Mouse (Mus musculus) intestine, embryonic 16.5 days (tissue): ENCODE results near the gene Ptgs1. TPM values are rescaled to one million over a fixed set of nuclear protein-coding genes. Genes with fewer than 3 reads are reported as not detected.

ENCODE experiments used
- ATAC-seq: fragments of 200-750 bp; cut with Nextera tagmentation; 2 replicates; pipeline ENCODE4 v1.8.0; 2017; ENCODE audit warnings: moderate TSS enrichment, moderate library complexity
- H3K27ac ChIP-seq: fragments of 300-500 bp; sonication (generic); 2 replicates; pipeline ENCODE4 v1.5.1; 2014; ENCODE audit warnings: mild to moderate bottlenecking, low read length
- H3K27me3 ChIP-seq: fragments of 300-500 bp; sonication (generic); replicated peaks from 2 replicates; pipeline ENCODE4 v1.6.1; 2014; ENCODE audit warnings: low read length, control low read depth, mixed read lengths; ENCODE audit not compliant: control insufficient read depth, insufficient read depth
- H3K36me3 ChIP-seq: fragments of 300-500 bp; sonication (generic); 2 replicates; pipeline ENCODE4 v1.6.1; 2014; ENCODE audit warnings: low read length, control low read depth; ENCODE audit not compliant: control insufficient read depth, insufficient read depth
- H3K4me1 ChIP-seq: fragments of 300-500 bp; sonication (generic); 2 replicates; pipeline ENCODE4 v1.6.1; 2014; ENCODE audit warnings: low read length, control low read depth, mixed read lengths; ENCODE audit not compliant: control insufficient read depth, insufficient read depth
- H3K4me2 ChIP-seq: fragments of 300-500 bp; sonication (generic); 2 replicates; pipeline ENCODE4 v1.6.1; 2014; ENCODE audit warnings: low read depth, low read length, control low read depth
- H3K4me3 ChIP-seq: fragments of 300-500 bp; sonication (generic); 2 replicates; pipeline ENCODE4 v1.5.1; 2014; ENCODE audit warnings: mild to moderate bottlenecking, low read length
- H3K9ac ChIP-seq: fragments of 300-500 bp; sonication (generic); 2 replicates; pipeline ENCODE4 v1.6.1; 2014; ENCODE audit warnings: low read depth, low read length
- H3K9me3 ChIP-seq: fragments of 300-500 bp; sonication (generic); 2 replicates; pipeline ENCODE4 v1.6.1; 2016; ENCODE audit warnings: low read length, control low read depth; ENCODE audit not compliant: control insufficient read depth
- WGBS: fragments of 180-500 bp; shearing (Covaris S2); extraction: QIAGEN DNeasy Blood & Tissue Kit; methylation state at CpG from one replicate; pipeline ENCODE4 v1.1.7; 2014; 5-methylcytosine and 5-hydroxymethylcytosine counted together
- polyA plus RNA-seq: library from polyadenylated mRNA; unstranded; fragments of >200 nt; fragmentation: Nextera tagmentation; extraction: Ambion mirVana; gene quantifications from 2 replicates; pipeline ENCODE4 v1.2.1, GENCODE M21; 2015

The Ptgs1 gene
- polyA plus RNA-seq, 1 experiment from 2014 or later, result 29.1 TPM

GRCm38 (mm10) chr2:36236889-36237288 is 6.7 kb downstream of the Ptgs1 start:
- no peak for ATAC-seq
- H3K27me3 ChIP-seq, result no peaks in the 10 kb centered on the region
- H3K9me3 ChIP-seq, result no peaks in the 10 kb centered on the region
- WGBS, result 88% methylated on average over 5 of the region's 5 CpGs
- H3K4me2 ChIP-seq, result no peak overlapping the region
- no peak overlapping the region for H3K4me3 ChIP-seq
- H3K27ac ChIP-seq, result no peak overlapping the region
- no peak overlapping the region for H3K9ac ChIP-seq
- H3K4me1 ChIP-seq, result peaks cover 10% of the 10 kb centered on the region
- no peaks in the 10 kb centered on the region for H3K36me3 ChIP-seq

DNA sequence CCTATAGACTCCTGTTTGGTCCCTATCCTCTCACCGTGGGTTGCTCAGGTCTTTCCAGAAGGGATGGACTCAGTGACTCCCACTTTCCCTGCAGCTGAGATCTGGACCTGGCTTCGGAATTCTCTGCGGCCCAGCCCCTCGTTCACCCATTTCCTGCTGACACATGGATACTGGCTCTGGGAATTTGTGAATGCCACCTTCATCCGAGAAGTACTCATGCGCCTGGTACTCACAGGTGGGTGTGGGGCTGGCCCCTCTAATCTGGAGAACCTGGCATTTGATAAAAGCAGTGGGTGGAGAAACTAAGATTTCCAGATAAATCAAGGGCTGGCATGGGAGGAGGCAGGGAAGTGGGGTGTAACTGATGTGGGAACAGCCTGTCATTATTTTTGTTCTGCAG is 7.3 kb downstream of the Ptgs1 start:
- Histone ChIP-seq H3K27ac (no peak overlapping the region), H3K4me2 (no peak overlapping the region), H3K36me3 (no peaks in the 10 kb centered on the region), H3K4me1 (peaks cover 10% of the 10 kb centered on the region), H3K27me3 (no peaks in the 10 kb centered on the region), H3K9me3 (no peaks in the 10 kb centered on the region), H3K4me3 (no peak overlapping the region), H3K9ac (no peak overlapping the region)
- WGBS, result 86% methylated on average over 6 of the region's 6 CpGs
- no peak for ATAC-seq

DNA sequence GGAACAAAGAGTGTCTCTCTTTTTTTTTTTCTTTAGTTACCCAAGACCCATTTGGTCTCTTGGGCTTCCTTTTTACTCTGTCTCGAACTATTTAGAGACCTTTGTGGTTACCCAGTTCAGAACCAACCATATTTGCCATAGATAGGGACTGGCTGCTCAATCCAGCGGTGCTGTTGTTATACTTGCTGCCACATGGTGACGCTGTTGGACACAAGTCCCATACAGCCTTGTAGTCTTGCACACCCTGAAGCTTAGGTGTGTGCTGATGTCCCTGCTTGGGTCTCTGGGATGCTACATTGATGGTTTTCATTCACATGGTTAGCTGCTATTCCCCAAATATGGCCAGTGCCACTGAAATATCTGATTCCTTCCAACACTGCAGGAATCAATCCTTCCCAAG is 8.2 kb downstream of the Ptgs1 start:
- Histone ChIP-seq H3K27me3 (no peaks in the 10 kb centered on the region), H3K27ac (no peak overlapping the region), H3K4me3 (no peak overlapping the region), H3K4me2 (no peak overlapping the region), H3K4me1 (peaks cover 10% of the 10 kb centered on the region), H3K36me3 (no peaks in the 10 kb centered on the region), H3K9ac (no peak overlapping the region), H3K9me3 (no peaks in the 10 kb centered on the region)
- ATAC-seq, result no peak
- WGBS, result 80% methylated on average over 3 of the region's 3 CpGs

GRCm38 (mm10) chr2:36238951-36239350 is 8.7 kb downstream of the Ptgs1 start:
- Histone ChIP-seq H3K27ac (no peak overlapping the region), H3K9ac (no peak overlapping the region), H3K4me2 (no peak overlapping the region), H3K27me3 (no peaks in the 10 kb centered on the region), H3K9me3 (no peaks in the 10 kb centered on the region), H3K4me1 (peaks cover 14% of the 10 kb centered on the region), H3K36me3 (no peaks in the 10 kb centered on the region), H3K4me3 (no peak overlapping the region)
- ATAC-seq, result no peak
- 77% methylated on average over 2 of the region's 2 CpGs for WGBS

DNA sequence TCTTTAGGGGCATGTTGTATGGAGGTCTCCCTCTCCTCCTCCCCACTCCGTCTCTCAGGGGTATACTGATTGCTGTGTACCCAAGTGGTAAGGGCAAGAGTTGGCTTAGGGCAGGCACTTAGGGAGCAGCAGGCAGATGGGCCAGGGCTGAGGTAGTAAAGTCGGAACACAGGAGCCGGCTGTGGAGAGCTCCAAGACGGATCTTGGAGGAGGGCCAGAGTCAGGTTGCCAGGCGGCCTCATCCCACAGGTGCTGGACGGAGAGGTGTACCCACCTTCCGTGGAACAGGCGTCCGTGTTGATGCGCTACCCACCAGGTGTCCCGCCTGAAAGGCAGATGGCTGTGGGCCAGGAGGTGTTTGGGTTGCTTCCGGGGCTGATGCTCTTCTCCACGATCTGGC is 12.3 kb downstream of the Ptgs1 start:
- Histone ChIP-seq H3K4me3 (no peak overlapping the region), H3K4me2 (no peak overlapping the region), H3K27me3 (no peaks in the 10 kb centered on the region), H3K9ac (no peak overlapping the region), H3K4me1 (0 out of 2 replicates have a peak, but pooled peaks cover 4% of the 10 kb centered on the region), H3K9me3 (no peaks in the 10 kb centered on the region), H3K27ac (no peak overlapping the region), H3K36me3 (no peaks in the 10 kb centered on the region)
- WGBS, result 88% methylated on average over 13 of the region's 13 CpGs
- ATAC-seq, result no peak

DNA sequence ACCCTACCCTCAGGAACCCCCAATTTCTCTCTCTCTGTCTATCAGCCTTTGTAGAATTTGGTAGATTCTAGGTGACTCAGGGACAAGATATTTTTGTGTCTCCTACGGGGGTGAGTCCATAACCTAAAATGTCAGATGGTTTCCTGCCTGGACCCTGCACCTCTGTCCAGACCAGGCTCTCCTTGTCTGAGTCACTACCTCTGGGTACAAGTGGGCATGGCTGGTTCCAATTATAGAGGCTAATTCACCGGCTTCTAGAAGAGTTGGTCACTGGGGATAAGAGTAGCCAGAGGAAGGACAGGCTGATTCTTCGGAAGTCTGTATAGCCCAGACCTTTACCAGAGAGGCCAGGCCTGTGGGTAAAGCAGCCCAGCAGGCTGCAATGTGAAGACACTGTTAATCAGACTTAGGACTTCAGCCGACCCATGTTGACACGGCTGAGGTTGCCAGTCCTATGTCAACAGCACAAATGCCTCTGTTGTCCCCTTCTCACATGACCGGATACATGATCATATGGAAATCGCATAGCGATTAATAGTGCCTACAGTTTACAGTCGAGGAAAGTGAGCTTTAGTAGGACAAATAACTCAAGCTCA is 13.2 kb downstream of the Ptgs1 start:
- 64% methylated on average over 9 of the region's 9 CpGs for WGBS
- H3K27me3 ChIP-seq, result no peaks in the 10 kb centered on the region
- no peak overlapping the region for H3K9ac ChIP-seq
- 0 out of 2 replicates have a peak, but pooled peaks cover 4% of the 10 kb centered on the region for H3K4me1 ChIP-seq
- H3K27ac ChIP-seq, result peak overlapping the region; percentile 55; the same call in 1 of the 2 replicates
- H3K4me2 ChIP-seq, result no peak overlapping the region
- H3K9me3 ChIP-seq, result no peaks in the 10 kb centered on the region
- H3K36me3 ChIP-seq, result no peaks in the 10 kb centered on the region
- H3K4me3 ChIP-seq, result no peak overlapping the region
- 0 out of 2 replicates have a peak, but pooled peaks have one; percentile 9 for ATAC-seq

GRCm38 (mm10) chr2:36243892-36244309 is 13.7 kb downstream of the Ptgs1 start:
- Histone ChIP-seq H3K27me3 (no peaks in the 10 kb centered on the region), H3K4me1 (0 out of 2 replicates have a peak, but pooled peaks cover 4% of the 10 kb centered on the region), H3K4me2 (no peak overlapping the region), H3K9ac (no peak overlapping the region), H3K4me3 (no peak overlapping the region), H3K9me3 (no peaks in the 10 kb centered on the region), H3K27ac (0 out of 2 replicates have a peak overlapping the region, but pooled peaks have one; percentile 55), H3K36me3 (no peaks in the 10 kb centered on the region)
- WGBS, result 18% methylated on average over 5 of the region's 5 CpGs
- peak; percentile 71 for ATAC-seq

DNA sequence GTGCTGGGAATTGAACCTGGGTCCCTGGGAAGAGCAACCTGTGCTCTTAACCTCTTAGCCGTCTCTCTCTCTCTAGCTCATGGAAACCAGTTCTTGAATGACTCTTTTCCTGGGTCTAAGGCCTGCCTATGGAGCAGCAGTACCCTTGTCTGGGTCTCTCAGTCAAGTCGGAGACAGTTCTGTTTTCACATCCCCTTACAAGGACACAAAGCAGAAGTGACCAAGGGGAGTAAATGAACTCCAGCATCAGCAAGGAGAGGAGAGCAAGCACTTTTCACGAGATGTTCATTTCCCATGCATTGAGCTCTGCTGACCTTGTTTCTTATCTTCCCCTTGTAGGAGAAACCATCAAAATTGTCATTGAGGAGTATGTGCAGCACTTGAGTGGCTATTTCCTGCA is 14.5 kb downstream of the Ptgs1 start:
- Histone ChIP-seq H3K4me1 (0 out of 2 replicates have a peak, but pooled peaks cover 4% of the 10 kb centered on the region), H3K36me3 (no peaks in the 10 kb centered on the region), H3K27ac (peak overlapping the region; percentile 40; the same call in 1 of the 2 replicates), H3K4me2 (no peak overlapping the region), H3K27me3 (no peaks in the 10 kb centered on the region), H3K9me3 (no peaks in the 10 kb centered on the region), H3K4me3 (no peak overlapping the region), H3K9ac (no peak overlapping the region)
- no peak for ATAC-seq
- 72% methylated on average over 3 of the region's 3 CpGs for WGBS

GRCm38 (mm10) chr2:36247964-36248363 is 17.7 kb downstream of the Ptgs1 start:
- H3K4me1 ChIP-seq, result 0 out of 2 replicates have a peak, but pooled peaks cover 4% of the 10 kb centered on the region
- no peak for ATAC-seq

DNA sequence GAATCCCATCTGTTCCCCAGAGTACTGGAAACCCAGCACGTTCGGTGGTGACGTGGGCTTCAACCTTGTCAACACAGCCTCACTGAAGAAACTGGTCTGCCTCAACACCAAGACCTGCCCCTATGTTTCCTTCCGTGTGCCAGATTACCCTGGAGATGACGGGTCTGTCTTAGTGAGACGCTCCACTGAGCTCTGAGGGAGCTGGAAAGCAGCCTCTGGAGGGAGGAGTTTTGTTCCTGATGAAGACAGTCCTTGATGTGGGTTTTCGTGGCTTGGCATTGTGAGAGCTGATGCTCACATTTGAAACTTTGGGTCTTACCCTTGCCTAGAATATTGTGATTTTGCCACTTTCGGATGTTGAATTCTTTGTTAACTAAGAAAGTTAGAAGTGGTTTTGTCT is 20.9 kb downstream of the Ptgs1 start:
- ATAC-seq, result no peak
- H3K4me3 ChIP-seq, result no peak overlapping the region
- H3K9ac ChIP-seq, result no peak overlapping the region
- no peaks in the 10 kb centered on the region for H3K4me1 ChIP-seq
- no peaks in the 10 kb centered on the region for H3K9me3 ChIP-seq
- no peak overlapping the region for H3K4me2 ChIP-seq
- H3K27ac ChIP-seq, result no peak overlapping the region
- no peaks in the 10 kb centered on the region for H3K36me3 ChIP-seq
- WGBS, result 79% methylated on average over 8 of the region's 8 CpGs
- no peaks in the 10 kb centered on the region for H3K27me3 ChIP-seq

More at GRCm38 (mm10) chr2:36247964-36248363, 17.7 kb downstream of the Ptgs1 start:
- Histone ChIP-seq H3K4me3 (no peak overlapping the region), H3K36me3 (no peaks in the 10 kb centered on the region), H3K9me3 (no peaks in the 10 kb centered on the region), H3K4me2 (no peak overlapping the region), H3K9ac (no peak overlapping the region), H3K27ac (no peak overlapping the region), H3K27me3 (no peaks in the 10 kb centered on the region)
- 65% methylated on average over 3 of the region's 3 CpGs for WGBS
